Mouse (Mus musculus) spleen, postnatal 14 days (tissue): ENCODE results near the gene Gm8126.
"Not testable (repeated sequence)": the region's sequence is repeated elsewhere in the genome, so short reads cannot be mapped to it uniquely, and the experiment has no call there.

ENCODE experiments used
- DNase-seq, 2 experiments: peaks; one replicate each; pipeline ENCODE4 v3.0.0; 2021 to 2022; ENCODE audit warnings: low spot score in 2 of 2

Gm8126 gene

GRCm38 (mm10) chr14:43258349-43258748 lies at the start of gene Gm8126:
Gene Gm8126 (plus strand): TSS chr14:43258649.
- DNase-seq, result not testable (repeated sequence)

- DNase-seq, result not testable (repeated sequence)
Measured at GRCm38 (mm10) chr14:43235204-43235603, 23.2 kb upstream of the Gm8126 start, which contains the start of gene Gm8122. Gene Gm8122 (minus strand): TSS chr14:43235304.

DNA sequence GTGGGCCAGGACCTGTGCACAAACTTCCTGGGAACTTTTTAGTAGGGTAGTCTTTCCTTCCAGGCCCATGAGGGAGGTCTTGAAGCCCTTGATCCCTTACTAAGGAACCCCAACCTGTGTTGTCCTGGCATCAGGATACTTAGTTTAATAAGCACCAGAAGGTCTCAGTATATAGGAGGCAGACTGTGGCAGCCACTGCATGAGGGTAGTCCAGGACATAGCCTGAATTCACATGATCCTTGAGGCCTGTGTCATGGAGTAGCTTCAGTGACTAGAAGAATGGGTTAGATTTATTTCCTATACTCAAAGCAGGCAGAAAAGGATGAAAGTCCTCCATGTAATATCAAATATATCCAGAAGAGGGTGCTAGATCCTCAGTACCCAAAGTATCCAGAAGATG lies 20.7 kb upstream of the Gm8126 start:
- not testable (repeated sequence) for DNase-seq

GRCm38 (mm10) chr14:43249611-43250170 lies 8.8 kb upstream of the Gm8126 start:
- not testable (repeated sequence) for DNase-seq

DNA sequence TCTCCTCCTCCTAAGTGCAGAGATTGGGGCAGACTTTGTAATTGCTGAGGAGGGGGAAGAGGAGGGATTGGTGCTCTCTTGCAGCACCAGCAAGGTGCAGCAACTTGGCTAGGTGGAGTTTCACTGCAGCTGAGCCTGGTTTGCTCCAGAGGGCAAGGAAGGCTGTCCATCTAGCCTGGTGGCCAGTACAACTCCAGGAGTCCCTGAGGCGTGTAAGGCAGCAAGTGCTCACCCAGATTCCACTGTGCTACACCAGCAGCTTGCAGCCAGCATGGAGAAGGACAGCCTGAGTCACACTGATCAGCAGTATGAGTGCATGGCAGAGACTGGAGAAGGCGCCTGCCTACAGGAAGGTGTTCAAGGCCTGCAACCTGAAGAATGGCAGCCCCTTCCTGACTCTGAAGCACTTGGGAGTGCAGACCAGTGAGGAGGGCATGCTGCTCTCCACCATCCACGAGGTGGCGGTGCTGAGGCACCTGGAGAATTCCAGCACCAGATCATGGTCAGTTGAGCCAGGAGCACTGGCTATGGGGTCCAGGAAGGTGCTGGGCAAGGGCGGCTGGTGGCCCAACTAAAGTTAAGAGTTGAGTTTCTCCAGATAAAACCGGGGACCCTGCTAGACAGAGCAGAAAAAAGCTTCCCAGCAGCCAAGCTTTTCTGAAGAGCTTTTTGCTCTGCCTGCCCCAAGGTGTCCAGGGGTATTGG lies 7.7 kb upstream of the Gm8126 start:
- DNase-seq, result not testable (repeated sequence)

DNA sequence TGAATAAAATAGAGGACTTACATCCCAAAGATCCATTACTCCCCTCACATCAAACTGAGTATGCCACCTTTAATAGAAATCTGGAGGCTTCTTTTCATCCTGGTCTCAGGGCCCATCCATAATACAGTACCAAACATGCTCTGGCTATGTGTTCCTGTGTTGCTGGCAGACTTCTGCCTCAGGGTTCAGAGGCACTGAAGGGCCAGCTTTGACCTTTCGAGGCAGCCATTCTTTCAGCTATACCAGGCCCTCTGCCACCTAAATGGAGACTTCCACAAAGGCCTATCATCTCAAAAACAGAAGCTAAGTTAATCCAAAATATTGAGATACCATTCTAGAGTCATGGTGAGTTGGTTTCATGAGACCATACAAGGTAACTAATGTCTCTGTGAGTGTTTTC lies 1.9 kb upstream of the Gm8126 start:
- not testable (repeated sequence) for DNase-seq

DNA sequence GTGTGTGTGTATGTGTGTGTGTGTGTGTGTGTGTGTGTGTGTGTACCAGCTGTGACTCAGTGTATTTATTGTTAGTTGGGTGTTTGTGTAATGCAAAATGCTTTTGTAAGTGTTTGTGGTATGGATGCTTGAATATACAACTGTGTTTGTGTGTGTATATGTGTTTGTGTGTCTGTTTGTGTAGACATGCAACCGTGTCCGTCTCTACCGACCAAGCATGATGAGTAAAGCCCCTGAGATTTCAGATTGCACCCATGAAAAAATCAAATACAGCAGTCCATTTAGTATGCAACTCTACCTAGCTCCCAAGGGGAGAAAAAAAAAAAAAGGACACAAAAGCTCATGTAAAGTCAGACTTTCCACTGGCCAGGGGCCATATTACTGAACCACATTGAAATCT lies 5.0 kb downstream of the Gm8126 start:
- DNase-seq, result not testable (repeated sequence)

DNA sequence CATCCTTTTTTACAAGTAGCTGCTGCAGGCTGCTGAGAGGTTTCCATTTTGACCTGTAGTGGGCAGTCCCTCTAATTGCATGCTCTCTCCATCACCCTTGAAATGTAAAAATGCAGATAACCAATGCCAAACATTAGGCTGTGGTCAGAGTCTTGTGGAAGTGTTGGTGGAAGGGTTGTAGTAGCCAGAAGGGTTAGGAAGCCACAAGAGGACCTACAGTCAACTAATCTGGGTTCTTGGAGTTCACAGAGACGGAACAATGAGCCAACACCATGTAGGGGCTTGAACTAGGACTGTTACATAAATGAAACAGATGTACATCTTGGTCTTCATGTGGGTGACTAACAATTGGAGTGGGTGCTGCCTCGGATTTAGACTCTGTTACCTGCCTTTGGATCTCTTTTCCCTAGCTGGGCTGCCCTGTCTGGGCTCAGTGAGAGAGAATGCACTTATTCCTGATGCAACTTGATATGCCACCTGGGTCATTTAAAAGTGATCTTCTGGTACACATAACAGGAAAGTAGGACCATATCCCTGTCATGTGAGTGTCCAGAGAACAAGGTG lies 10.2 kb downstream of the Gm8126 start:
- not testable (repeated sequence) for DNase-seq

DNA sequence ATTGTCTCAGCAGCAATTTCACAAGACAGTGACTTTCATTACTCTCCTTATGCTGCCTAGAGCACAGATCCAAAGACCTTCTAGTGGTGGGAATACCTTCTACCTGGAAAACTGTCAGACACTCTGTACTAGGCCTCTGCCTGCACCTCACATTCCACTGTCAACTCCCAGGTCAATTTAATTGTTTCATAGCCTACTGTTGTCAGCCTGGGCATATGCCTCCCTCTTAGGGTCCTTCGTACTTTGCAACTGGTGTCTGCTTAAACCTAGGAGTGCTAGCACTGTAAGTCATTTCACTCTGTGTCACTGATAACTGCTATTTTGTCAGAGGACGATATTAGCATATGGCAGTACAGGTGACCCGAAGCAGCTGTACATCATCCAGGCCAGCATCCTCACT lies 10.8 kb downstream of the Gm8126 start:
- DNase-seq, result not testable (repeated sequence)

- not testable (repeated sequence) for DNase-seq
Measured at GRCm38 (mm10) chr14:43273161-43273560, 14.7 kb downstream of the Gm8126 start.

- DNase-seq, result peak in 1 of 2 experiments; percentile 31
Measured at GRCm38 (mm10) chr14:43274986-43275511, 16.6 kb downstream of the Gm8126 start, which contains the start of gene Gm9732. Gene Gm9732 (plus strand): TSS chr14:43275036.

- not testable (repeated sequence) for DNase-seq
Measured at GRCm38 (mm10) chr14:43275752-43276151, 17.3 kb downstream of the Gm8126 start.

DNA sequence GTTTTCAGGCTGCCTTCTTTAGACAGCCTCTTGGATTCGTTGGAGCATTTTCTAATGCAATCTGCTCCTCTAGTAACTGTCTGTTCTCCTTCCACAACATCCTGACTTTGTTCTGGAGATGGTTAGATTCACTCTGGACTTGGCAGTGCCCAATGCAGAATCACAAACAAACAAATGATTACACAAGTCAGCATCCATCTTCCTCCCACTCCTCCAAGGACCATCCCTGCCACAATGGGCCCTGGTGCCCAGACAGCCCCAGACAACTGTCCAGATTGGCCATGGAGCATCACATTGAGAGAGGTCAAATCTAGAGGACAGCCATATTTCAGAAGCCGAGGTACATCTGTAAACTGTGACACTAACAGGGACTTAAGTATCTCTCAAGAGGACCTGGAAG lies 19.0 kb downstream of the Gm8126 start:
- not testable (repeated sequence) for DNase-seq

- not testable (repeated sequence) for DNase-seq
Measured at GRCm38 (mm10) chr14:43278146-43278545, 19.7 kb downstream of the Gm8126 start.

DNA sequence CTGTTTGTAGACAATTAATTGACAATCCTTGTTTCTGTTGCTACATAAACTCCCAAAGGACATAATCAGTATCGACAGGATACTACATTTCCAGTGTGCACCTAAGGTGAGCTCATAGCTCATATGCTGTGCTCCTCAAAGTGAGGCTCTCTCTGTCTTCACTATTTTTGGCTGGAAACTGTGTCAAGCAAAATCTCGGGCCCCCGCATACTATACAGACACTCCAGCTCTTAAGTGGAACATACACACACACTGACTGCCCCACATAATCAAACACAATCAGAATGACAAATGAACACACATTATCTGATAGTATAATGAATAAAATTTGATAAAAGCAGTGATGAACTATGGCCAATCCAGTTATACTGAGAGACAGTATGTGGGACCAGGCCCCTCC lies 20.2 kb downstream of the Gm8126 start:
- not testable (repeated sequence) for DNase-seq

DNA sequence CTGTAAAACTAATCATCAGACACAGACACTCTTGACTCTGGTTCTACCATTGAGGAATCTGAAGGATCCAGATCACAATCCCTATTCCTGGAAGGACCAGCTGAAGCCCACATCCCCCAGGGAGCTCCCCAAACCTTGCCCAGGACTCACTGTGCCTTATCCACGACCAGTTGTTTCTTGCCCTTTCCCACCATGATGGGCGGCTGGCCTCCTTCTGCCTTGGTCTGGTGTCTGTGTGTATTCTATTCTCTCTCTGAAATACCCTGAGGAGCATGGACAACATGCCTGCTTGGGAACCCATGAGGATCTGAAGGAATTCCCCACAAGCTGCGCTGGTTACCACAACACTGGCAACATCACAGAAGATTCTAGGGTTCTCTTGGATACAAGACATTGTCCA lies 35.1 kb downstream of the Gm8126 start, which contains the start of gene Gm8127:
Gm8127 (minus strand) TSS at position 330 of the 400 bp plus-strand sequence.
- DNase-seq, result not testable (repeated sequence)
